Comparison of ENCODE assay signal across 18 mouse cellular contexts in the genomic region with DNA sequence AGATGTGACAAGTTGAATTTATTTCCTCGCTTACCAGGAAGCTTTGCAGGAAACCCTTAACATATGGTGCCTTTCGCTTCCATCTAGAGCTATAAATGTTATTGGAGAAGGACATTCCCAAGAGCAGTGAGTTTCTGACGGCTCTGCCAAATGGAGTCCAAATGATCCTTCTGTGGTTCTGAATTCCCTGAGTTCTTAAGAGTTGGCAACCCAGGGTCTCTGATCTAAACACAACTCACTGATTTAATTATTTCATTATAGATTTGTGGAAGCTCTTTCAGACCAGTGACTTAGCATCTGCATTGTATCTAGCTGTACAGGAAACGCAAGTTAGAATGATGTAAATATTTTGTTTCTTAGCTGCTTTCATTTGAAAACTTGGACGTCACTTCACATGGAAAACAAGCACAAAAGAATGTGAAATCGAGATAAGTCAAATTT.
A peak's percentile ranks its signal among the peaks of the same experiment; 100 is the strongest.
DNase-seq lines count a peak whose midpoint lies in the region; ATAC-seq and TF ChIP-seq lines count a peak whose summit lies in the region.
"Had no signal": no experiment of that assay in that cellular context is flagged by ENCODE, and none has a peak within 500 bp of the region (broad histone marks: within the 10 kb centered on the region; RNA-seq: fewer than 3 reads in every experiment).

No protein-coding gene starts in this region.

- H3K27ac ChIP-seq in left cerebral cortex, adult 2 months: no peak overlapping the region
- no peak overlapping the region for H3K27ac ChIP-seq in embryonic facial prominence, embryonic 15.5 days (replicated peaks)
- H3K27ac ChIP-seq: embryonic facial prominence, embryonic 12.5 days; hindbrain, embryonic 15.5 days; liver, embryonic 14.5 days; macrophage had no signal

- no peaks in the 10 kb centered on the region for H3K27me3 ChIP-seq in embryonic facial prominence, embryonic 15.5 days
- H3K27me3 ChIP-seq: embryonic facial prominence, embryonic 12.5 days; hindbrain, embryonic 15.5 days had no signal

- no peaks in the 10 kb centered on the region for H3K4me1 ChIP-seq in embryonic facial prominence, embryonic 15.5 days
- H3K4me1 ChIP-seq: embryonic facial prominence, embryonic 12.5 days; hindbrain, embryonic 15.5 days had no signal

- peak; percentile 57; the same call in 1 of the 2 replicates for ATAC-seq in embryonic facial prominence, embryonic 15.5 days (ENCODE audit: insufficient number of reproducible peaks, low FRiP score, low TSS enrichment, low read depth)

- no peak overlapping the region for H3K4me3 ChIP-seq in left cerebral cortex, adult 2 months
- no peak overlapping the region for H3K4me3 ChIP-seq in embryonic facial prominence, embryonic 15.5 days (replicated peaks)
- H3K4me3 ChIP-seq: embryonic facial prominence, embryonic 12.5 days; hindbrain, embryonic 15.5 days had no signal

- WGBS in embryonic facial prominence, embryonic 15.5 days: 28% methylated on average over 6 of the region's 6 CpGs

- no peak overlapping the region for H3K9ac ChIP-seq in embryonic facial prominence, embryonic 15.5 days
- H3K9ac ChIP-seq: embryonic facial prominence, embryonic 12.5 days; hindbrain, embryonic 15.5 days; liver, embryonic 14.5 days had no signal

- no peaks in the 10 kb centered on the region for H3K9me3 ChIP-seq in embryonic facial prominence, embryonic 15.5 days (replicated peaks)
- H3K9me3 ChIP-seq: embryonic facial prominence, embryonic 12.5 days; hindbrain, embryonic 15.5 days had no signal

- DNase-seq in frontal cortex, adult 2 months (ENCODE audit: extremely low spot score in 1 of 2, low spot score in 1 of 2): peak; percentile 2 to 61
- no peak for DNase-seq in frontal cortex, postnatal 14 days (ENCODE audit: low spot score in 2 of 2)
- peak; percentile 9 for DNase-seq in left cerebral cortex, adult 11 months (ENCODE audit: low spot score)
- DNase-seq in left cerebral cortex, adult 2 months (ENCODE audit: extremely low spot score in 1 of 2, low spot score in 2 of 2): no peak
- peak; percentile 6 for DNase-seq in NIH3T3 (ENCODE audit: low read depth)
- DNase-seq in cerebellum, adult 9-11 months: no peak
- DNase-seq in testis, postnatal 14 days (ENCODE audit: low spot score): no peak
- DNase-seq: cerebellum, adult 2 months; heart, postnatal 10 days; kidney, postnatal 25 days; left cerebral cortex, postnatal 4 days; midbrain, embryonic 14.5 days; right cerebral cortex, postnatal 14 days had no signal

- H3K36me3 ChIP-seq in embryonic facial prominence, embryonic 15.5 days: no peaks in the 10 kb centered on the region
- H3K36me3 ChIP-seq: embryonic facial prominence, embryonic 12.5 days; hindbrain, embryonic 15.5 days had no signal

- H3K4me2 ChIP-seq in embryonic facial prominence, embryonic 15.5 days (replicated peaks): no peak overlapping the region
- H3K4me2 ChIP-seq: embryonic facial prominence, embryonic 12.5 days; hindbrain, embryonic 15.5 days had no signal

- intact Hi-C loops in left cerebral cortex, adult 2 months (cut with DNase I): no loop called here

- TF ChIP-seq CTCF in left cerebral cortex, adult 2 months (IDR thresholded peaks at IDR 0.05): no peak

Comparison
In these comparisons a context has a peak if more than half of its experiments do, and no peak if none do; other contexts are left out.
1. DNase-seq: peak in frontal cortex, adult 2 months (2 of 2), left cerebral cortex, adult 11 months (single experiment) and NIH3T3 (single experiment); none in frontal cortex, postnatal 14 days (0 of 2), left cerebral cortex, adult 2 months (0 of 2), cerebellum, adult 9-11 months (single experiment) and testis, postnatal 14 days (single experiment).